Mouse (Mus musculus) liver, embryonic 14.5 days (tissue): ENCODE data around the gene Ndufs7.

Experiments
- CTCF ChIP-seq: IDR thresholded peaks from 2 replicates; pipeline ENCODE4 v1.5.1; 2016; ENCODE audit warnings: antibody characterized with exemption, low read depth, control low read depth
- EP300 ChIP-seq: IDR thresholded peaks from 2 replicates; pipeline ENCODE4 v1.6.1; 2016; ENCODE audit warnings: antibody characterized with exemption, low read depth

DNA sequence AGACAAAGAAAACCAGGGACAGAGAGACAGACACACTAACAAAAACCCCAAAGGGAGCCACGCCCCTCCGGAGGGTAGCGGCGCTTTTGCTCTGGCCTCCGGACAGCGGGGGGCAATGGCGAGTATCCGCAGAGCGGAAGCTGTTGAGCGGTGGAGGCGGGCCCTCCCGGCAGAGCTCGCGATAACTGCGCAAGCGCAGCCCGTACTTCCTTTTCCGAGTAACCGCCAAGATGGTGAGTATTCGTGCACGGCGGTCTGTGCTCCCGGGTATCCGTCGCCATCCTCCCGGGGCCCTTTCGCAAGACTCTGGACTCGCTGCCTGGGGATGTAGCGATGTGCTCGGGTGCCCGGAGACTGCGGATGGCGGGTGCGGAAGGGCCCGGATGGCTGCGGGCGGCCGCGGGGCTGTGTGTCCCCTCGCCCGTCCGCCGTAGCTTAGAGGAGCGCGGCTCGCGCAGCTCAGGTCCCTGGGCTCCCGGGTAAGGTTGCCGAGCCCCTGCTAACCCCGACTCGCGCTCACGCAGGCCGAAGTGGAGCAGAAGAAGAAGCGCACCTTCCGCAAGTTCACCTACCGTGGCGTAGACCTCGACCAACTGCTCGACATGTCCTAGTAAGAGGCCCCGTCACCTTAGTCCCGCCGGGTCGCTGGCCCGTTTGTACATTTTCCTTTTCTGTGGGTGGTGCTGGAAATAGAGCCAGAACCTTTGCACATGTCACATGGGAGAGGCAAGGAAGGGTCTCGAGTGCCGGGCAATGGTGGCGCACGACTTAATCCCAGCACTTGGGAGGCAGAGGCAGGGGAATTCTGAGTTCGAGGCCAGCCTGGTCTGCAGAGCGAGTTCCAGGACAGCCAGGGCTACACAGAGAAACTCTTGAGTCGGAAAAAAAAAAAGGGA lies 43.6 kb downstream of the Ndufs7 start, which contains the start of gene Rps15:
- TF ChIP-seq CTCF = peak; percentile 93
- TF ChIP-seq EP300 = peak; percentile 14; the same call in 1 of the 2 replicates
